Mouse (Mus musculus): ENCODE results near the gene Mkln1. TPM values are rescaled to one million over a fixed set of nuclear protein-coding genes. Genes with fewer than 3 reads are reported as not detected.
A peak's percentile ranks its signal among the peaks of the same experiment; 100 is the strongest.

The Mkln1 gene
- polyA plus RNA-seq, 1 experiment, result 48.6 TPM

DNA sequence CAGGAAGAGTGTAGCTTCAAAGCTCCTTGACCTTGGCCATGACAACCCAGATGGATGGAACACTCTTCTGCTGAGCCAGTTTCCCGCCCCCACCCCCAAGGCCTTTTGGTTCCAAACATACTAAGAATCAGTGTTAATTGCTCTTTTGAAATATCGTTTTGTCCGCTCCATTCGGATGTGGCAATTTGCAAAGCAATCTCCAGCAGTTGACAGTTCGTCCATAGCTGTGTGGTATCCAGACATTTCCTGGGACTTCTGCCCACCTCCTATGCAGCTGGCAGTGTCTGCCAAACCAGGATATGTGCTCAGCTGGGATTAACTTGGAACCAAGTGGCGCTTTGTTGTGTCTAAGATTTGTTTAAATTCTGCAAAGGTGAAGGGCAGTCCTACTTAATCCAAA is 8.8 kb upstream of the Mkln1 start:
- TF ChIP-seq GATA1 (IDR thresholded peaks at IDR 0.05; ENCODE audit: low read length), result no peak

- TF ChIP-seq GATA1 (IDR thresholded peaks at IDR 0.05; ENCODE audit: low read length), result no peak
These were observed 8.1 kb upstream of the Mkln1 start for GRCm38 (mm10) chr6:31390243-31390981.

- no peak for TF ChIP-seq GATA1 (IDR thresholded peaks at IDR 0.05; ENCODE audit: low read length)
These were observed 5.7 kb upstream of the Mkln1 start for GRCm38 (mm10) chr6:31392871-31393270.

DNA sequence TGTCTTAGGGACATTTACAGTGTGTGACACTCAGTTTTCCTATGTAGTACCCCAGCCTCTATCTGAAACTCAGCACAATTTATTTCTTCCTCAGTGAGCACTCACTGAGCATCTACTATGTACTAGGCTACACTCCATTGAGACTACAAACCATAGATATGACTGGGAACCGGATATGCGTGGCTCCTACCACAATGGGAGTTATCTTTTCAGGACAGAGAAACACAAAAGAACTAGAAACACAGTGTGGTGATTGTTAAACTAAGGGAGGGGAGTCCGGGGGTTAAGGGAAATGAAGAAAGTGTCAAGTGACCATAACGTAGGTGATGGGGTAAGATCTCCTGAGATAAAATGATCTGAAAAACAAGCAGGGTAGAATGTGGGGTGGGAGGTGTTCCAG is 2.4 kb upstream of the Mkln1 start:
- TF ChIP-seq GATA1 (IDR thresholded peaks at IDR 0.05; ENCODE audit: low read length), result no peak

DNA sequence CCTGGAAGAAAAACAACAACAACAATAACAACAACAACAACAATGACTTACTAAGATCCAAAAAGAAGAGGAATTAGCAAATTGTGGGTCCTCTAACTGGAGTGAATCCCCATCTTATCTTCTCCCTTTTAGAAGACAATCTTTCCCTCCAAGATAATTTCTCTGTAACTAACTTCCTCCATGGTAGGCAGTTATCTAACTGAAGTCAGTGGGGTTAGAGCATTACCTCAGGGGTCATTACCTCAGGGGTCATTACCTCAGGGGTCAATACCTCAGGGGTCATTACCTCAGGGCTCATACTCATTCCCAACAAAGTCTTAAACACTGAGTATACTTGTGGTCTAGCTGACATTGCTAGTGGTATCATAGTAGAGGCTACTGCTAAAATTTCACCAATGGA is 1.2 kb upstream of the Mkln1 start:
- peak; percentile 36 for TF ChIP-seq GATA1 (IDR thresholded peaks at IDR 0.05; ENCODE audit: low read length)

DNA sequence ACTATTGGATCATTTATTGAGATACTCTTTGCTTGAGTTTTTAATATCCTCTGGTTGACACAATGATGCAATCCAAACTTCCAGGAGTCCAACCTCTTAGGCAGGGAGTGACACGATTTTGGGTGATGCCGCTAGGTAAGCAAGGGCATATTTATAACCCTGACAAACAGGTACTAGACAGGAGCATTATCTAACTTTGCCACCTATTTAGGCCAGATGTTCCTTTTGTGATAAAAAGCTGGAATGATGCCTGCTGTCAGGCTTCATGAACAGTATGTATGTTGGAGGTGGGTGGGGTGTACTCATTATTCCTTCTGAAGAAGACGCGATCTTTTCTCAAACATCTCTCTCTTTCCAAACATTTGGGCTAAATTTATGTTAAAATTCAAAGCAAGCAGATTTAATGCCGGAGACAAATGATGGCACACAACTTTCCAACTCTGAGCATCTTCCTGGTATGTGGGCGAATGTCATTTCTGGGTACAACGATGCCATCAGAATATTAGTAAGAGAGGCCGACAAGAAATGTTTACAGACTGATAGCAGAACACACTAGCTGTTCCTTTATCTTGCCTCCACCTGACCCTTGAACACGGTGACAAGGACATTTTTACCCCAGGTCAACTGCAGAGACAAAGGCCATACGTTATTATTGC is 632 bp upstream of the Mkln1 start:
- no peak for TF ChIP-seq GATA1 (IDR thresholded peaks at IDR 0.05; ENCODE audit: low read length)

GRCm38 (mm10) chr6:31399206-31399549 is 643 bp downstream of the Mkln1 start:
- no peak for TF ChIP-seq GATA1 (IDR thresholded peaks at IDR 0.05; ENCODE audit: low read length)

DNA sequence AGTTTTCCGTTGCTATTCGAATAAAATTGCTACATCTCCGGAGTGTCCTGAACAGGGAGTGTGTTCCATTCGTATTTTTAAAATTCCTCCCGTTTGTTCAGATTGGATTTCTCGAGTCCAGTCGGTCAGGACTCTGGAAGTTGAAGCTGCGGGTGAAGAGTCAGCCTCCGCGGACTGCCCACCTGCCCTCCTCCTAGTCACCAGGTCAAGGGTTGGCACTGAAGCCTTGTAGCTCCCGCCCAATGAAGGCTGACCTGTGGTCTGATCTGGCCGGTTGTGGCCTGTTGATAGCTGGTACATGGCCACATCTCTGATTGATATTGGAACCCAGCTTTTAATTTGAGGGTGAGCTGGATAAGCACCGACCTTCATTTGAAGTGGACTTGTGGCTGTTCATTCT is 1.0 kb downstream of the Mkln1 start:
- no peak for TF ChIP-seq GATA1 (IDR thresholded peaks at IDR 0.05; ENCODE audit: low read length)

DNA sequence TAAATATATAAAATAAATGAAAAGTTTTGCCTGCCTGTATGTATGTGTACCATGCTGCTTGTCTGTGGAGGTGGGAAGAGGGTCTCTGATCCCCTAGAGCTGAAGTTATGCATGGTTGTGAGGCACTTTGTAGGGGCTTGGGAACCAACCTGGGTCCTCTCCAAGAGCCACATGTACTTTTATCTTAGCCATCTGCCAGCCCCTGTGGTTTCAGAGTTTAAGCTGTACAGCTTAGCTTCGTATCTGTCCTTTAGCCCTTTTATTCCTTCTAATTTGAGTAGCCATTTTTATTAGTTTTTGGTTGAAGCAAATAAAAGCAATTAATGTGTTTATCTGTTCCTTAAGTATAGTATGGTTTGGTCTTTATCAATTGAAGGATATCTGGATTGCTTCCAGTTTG is 12.5 kb downstream of the Mkln1 start:
- TF ChIP-seq GATA1 (IDR thresholded peaks at IDR 0.05; ENCODE audit: low read length), result no peak

- no peak for TF ChIP-seq GATA1 (IDR thresholded peaks at IDR 0.05; ENCODE audit: low read length)
These were observed 14.0 kb downstream of the Mkln1 start for GRCm38 (mm10) chr6:31412487-31412886.

DNA sequence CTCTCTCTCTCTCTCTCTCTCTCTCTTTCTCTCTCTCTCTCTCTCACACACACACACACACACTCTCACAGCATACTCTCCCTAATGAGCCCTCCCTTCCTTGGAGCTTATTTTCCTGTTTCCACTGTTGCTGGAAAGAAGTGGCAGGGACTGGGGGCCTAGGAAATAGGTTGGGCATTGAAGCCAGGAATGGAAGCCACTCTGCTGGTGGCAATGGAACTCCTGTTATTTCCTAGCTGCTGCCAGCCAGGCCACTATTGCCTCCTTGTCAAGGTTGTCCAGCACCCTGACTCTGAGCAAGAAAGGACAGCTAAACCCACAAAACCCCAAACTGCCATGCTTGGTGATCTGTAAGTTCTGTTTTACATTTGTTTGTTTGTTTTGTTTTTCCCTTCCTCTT is 15.0 kb downstream of the Mkln1 start:
- TF ChIP-seq GATA1 (IDR thresholded peaks at IDR 0.05; ENCODE audit: low read length), result no peak

DNA sequence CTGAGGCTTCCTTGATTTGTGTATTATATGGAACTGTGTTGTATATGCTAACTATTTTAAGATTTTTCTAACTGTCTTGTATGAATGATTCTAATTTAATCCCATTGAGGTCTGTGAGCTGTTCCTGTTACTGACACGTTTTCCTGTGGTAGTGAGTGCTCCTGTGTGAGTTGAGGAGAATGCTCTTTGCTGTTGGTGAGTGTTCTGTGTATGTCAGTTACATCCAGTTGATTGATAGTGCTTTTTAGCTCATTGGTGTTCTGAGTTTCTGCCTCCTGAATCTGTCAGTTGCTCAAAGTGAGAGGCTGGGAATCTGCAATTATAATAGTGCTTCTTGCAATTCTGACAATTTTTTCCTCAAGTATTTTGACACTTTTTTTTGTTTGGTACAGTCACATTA is 15.8 kb downstream of the Mkln1 start:
- no peak for TF ChIP-seq GATA1 (IDR thresholded peaks at IDR 0.05; ENCODE audit: low read length)

GRCm38 (mm10) chr6:31425428-31425827 is 26.9 kb downstream of the Mkln1 start:
- peak; percentile 23 for TF ChIP-seq GATA1 (IDR thresholded peaks at IDR 0.05; ENCODE audit: low read length)

DNA sequence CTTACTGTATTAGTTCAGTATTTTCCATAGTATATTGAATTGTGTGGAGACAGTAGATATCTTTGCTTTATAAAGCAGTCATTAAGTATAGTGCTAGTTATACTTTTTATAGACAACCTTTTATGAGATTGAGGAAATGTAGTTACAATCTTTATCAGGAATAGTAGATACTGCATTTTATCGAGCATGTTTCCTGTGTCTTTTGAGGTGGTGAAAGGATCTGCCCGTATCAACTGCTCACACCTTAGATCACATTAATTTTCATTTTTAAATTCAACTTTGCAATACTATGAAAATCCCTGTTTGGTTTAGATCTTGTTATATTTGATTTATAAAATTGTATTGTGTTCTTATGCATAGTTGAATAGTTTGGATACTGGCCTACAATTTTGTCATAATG is 38.7 kb downstream of the Mkln1 start:
- no peak for TF ChIP-seq GATA1 (IDR thresholded peaks at IDR 0.05; ENCODE audit: low read length)

- TF ChIP-seq GATA1 (IDR thresholded peaks at IDR 0.05; ENCODE audit: low read length), result no peak
These were observed 46.7 kb downstream of the Mkln1 start for GRCm38 (mm10) chr6:31445258-31445657.

DNA sequence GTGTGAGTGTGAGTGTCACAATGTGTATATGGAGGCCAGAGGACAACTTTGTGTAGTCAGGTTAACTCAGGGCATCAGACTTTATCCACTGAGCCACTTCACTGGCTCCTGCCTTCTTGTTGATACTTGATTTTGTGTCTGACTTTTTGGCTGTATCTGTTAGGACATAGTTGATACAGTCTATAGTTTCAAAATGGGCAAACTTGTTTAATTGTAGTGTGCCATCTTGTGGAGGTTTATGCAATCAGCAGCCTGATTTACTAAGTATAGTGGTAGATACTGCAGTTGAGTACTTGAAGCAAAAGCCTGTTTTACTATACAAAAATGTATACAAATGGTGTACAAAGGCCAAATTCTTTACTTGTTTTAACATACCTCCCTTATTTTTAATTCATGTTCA is 55.2 kb downstream of the Mkln1 start:
- TF ChIP-seq GATA1 (IDR thresholded peaks at IDR 0.05; ENCODE audit: low read length), result no peak

GRCm38 (mm10) chr6:31455376-31455775 is 56.8 kb downstream of the Mkln1 start:
- no peak for TF ChIP-seq GATA1 (IDR thresholded peaks at IDR 0.05; ENCODE audit: low read length)

Data from G1E-ER4 (cell line).